Mouse (Mus musculus) liver, adult 2 months (tissue): ENCODE measurements at regions not wholly inside any gene's neighbourhood (a gene's known extent, or its start where the extent isn't known, plus 50 kb on each side); places are given as distances from the start of the nearest gene placed in this dataset.

Experiments used
- DNase-seq: peaks from one replicate; pipeline ENCODE4 v3.0.0-alpha.2; 2011; ENCODE audit warnings: low read depth, low spot score; ENCODE audit errors: extremely low read depth
- H3K27ac ChIP-seq: fragments of 200-500 bp; replicated peaks from 2 replicates; pipeline ENCODE4 v1.5.1; 2012; ENCODE audit warnings: low read depth, mild to moderate bottlenecking, control low read depth, inconsistent platforms, low read length; ENCODE audit not compliant: insufficient read depth
- H3K27me3 ChIP-seq: fragments of 200-500 bp; 2 replicates; pipeline ENCODE4 v1.6.1; 2012; ENCODE audit warnings: mild to moderate bottlenecking, moderate library complexity, low read length, inconsistent platforms; ENCODE audit not compliant: control insufficient read depth, insufficient read depth
- H3K36me3 ChIP-seq: fragments of 200-500 bp; 2 replicates; pipeline ENCODE4 v1.6.1; 2012; ENCODE audit warnings: low read length, inconsistent platforms; ENCODE audit not compliant: control insufficient read depth, insufficient read depth
- H3K4me1 ChIP-seq: fragments of 200-500 bp; 2 replicates; pipeline ENCODE4 v1.6.1; 2011; ENCODE audit warnings: low read length; ENCODE audit not compliant: control insufficient read depth, insufficient read depth
- H3K4me3 ChIP-seq: fragments of 200-500 bp; 2 replicates; pipeline ENCODE4 v1.5.1; 2011; ENCODE audit warnings: low read depth, mild to moderate bottlenecking, control low read depth, low read length, moderate library complexity; ENCODE audit not compliant: insufficient read depth
- H3K79me2 ChIP-seq: fragments of 200-500 bp; 2 replicates; pipeline ENCODE4 v1.6.1; 2012; ENCODE audit warnings: inconsistent platforms, mild to moderate bottlenecking, low read length, moderate library complexity; ENCODE audit not compliant: control insufficient read depth, insufficient read depth
- H3K9ac ChIP-seq: fragments of 200-500 bp; 2 replicates; pipeline ENCODE4 v1.6.1; 2012; ENCODE audit warnings: low read depth, mild to moderate bottlenecking, control low read depth, inconsistent platforms, low read length
- CTCF ChIP-seq: fragments of 200-500 bp; IDR thresholded peaks from 2 replicates; pipeline ENCODE4 v1.5.1; 2011; ENCODE audit warnings: low read depth, low read length, control low read depth
- POLR2A ChIP-seq: fragments of 200-500 bp; IDR thresholded peaks from 2 replicates; pipeline ENCODE4 v1.6.1; 2011; ENCODE audit warnings: low read length, control low read depth; ENCODE audit not compliant: insufficient read depth; ENCODE audit errors: extremely low read depth
- WGBS: fragments of 180-500 bp; shearing (Covaris S2); methylation state at CpG from one replicate; pipeline ENCODE4 v1.1.7; 2018; 5-methylcytosine and 5-hydroxymethylcytosine counted together

DNA sequence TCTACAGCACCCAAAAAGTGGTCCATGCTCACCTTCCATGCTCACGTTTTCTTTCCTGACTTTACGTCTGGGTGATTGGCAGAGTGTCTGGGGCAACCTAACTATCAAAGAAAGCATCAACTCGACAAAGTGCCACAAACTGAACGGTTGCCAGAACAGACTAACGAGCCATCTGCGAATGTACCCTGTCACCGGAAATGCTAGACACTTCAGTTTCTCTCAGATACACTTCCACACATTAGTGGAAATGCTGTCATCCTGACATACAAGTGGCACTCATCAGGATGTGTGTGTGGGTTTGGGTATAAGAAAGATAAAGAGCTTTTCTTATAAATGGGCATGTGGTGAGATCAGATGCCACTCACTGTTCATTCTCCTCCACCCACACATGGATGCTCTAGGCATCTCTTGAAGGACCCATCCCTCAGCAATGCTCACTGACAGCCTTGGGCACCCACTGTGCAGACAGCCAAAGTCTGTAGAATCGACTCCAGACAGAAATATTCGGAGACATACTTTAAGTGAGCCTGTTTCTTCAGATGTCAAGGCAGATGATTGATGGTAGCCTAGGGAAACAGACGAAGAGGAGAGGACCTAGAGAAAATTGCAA, 244.8 kb downstream of the Efnb2 start:
- no peak for DNase-seq
- H3K79me2 ChIP-seq: no peaks in the 10 kb centered on the region
- no peaks in the 10 kb centered on the region for H3K27me3 ChIP-seq
- no peak overlapping the region for H3K4me3 ChIP-seq
- no peaks in the 10 kb centered on the region for H3K36me3 ChIP-seq
- H3K27ac ChIP-seq: no peak overlapping the region
- no peaks in the 10 kb centered on the region for H3K4me1 ChIP-seq
- no peak overlapping the region for H3K9ac ChIP-seq
- WGBS: 78% methylated on average over 10 of the region's 10 CpGs
- TF ChIP-seq CTCF (no peak), POLR2A (no peak)

DNA sequence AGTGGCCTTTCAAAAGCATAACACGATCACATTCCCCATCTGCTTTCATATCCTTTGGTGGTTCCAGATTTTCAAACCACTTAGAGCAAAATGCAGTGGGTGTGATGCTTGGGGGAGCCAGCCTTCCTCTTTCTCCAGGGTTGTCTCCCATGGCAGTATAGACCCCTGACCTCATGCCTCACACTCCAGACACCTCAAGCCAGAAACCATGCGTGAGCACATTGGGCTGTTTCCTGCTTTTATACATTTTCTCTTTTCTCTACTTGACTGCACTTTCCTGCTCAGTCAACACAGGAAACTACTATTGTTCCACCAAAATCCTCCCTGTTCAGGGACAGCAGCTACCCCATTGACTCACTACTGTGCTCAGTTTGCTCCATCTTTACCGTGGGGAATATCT, 253.7 kb downstream of the Efnb2 start:
- WGBS: 82% methylated on average over 3 of the region's 3 CpGs

DNA sequence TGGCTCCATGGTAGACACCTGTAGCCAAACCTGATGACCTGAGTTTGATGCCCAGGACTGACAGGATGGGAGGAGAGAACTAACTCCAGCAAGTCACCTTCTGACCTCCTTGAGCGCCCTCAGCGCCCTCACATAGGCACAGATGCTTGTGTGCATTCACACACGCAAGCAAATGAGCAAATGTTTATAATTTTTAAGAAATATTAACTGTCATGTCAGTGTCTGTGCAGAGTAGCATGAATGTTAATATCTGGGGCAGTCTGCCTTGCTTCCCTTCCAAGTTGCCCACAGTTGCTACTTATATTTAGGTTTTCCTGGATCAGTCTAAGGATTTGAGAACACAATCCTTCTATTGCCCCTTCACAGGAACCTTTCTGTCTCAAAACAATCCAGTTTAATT, 257.6 kb downstream of the Efnb2 start:
- Histone ChIP-seq H3K4me3 (no peak overlapping the region), H3K4me1 (no peaks in the 10 kb centered on the region), H3K36me3 (no peaks in the 10 kb centered on the region), H3K27ac (no peak overlapping the region), H3K9ac (no peak overlapping the region), H3K27me3 (no peaks in the 10 kb centered on the region), H3K79me2 (no peaks in the 10 kb centered on the region)
- no peak for DNase-seq
- 86% methylated on average over 3 of the region's 3 CpGs for WGBS
- no peak for TF ChIP-seq CTCF
- no peak for TF ChIP-seq POLR2A

More for the DNA sequence above, 253.7 kb downstream of the Efnb2 start:
- Histone ChIP-seq H3K27ac (no peak overlapping the region), H3K4me1 (no peaks in the 10 kb centered on the region), H3K4me3 (no peak overlapping the region), H3K79me2 (no peaks in the 10 kb centered on the region), H3K36me3 (no peaks in the 10 kb centered on the region), H3K27me3 (no peaks in the 10 kb centered on the region), H3K9ac (no peak overlapping the region)
- no peak for DNase-seq
- TF ChIP-seq CTCF: no peak
- no peak for TF ChIP-seq POLR2A

DNA sequence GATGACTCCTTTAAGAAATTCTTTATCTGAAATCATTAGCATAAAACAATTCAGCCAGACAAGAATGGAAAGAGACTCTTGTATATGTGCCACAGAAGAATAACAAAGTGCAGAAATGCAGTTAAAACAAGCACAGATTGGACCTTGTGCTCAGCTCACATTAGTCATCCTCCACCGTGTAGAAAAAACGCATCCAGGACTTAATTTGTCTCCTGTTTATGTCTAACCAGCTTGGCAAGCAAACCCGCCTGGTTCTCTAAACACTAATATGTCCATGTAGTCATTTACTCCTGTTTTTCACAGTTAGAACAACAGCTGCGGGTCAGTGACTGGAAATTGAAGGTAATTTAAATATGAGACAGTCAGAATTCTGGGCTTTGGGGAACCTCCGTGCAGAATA, 268.7 kb downstream of the Efnb2 start:
- no peaks in the 10 kb centered on the region for H3K79me2 ChIP-seq
- 71% methylated on average over 5 of the region's 5 CpGs for WGBS
- H3K9ac ChIP-seq: no peak overlapping the region
- H3K27me3 ChIP-seq: no peaks in the 10 kb centered on the region
- H3K4me3 ChIP-seq: no peak overlapping the region
- no peak for DNase-seq
- H3K27ac ChIP-seq: no peak overlapping the region
- TF ChIP-seq CTCF (no peak), POLR2A (no peak)
- no peaks in the 10 kb centered on the region for H3K4me1 ChIP-seq
- H3K36me3 ChIP-seq: no peaks in the 10 kb centered on the region

DNA sequence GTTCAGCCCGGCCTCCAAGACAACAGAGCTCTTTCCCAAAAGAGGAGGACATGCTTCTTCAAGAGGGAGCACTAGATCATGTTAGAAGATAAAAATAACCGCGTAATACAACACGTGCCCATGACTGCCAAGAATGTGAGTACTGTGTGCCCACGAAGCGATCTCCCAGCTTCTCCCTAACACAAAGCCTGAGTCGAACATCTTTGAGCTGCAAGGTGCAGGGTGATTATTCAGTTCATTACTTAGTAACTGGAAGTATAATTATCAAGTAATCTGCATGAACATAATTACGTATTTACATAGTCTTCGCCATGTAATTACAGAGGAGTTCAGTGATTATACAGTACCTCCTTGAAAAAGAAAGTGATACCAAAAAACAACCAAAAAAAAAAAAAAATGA, 269.7 kb downstream of the Efnb2 start:
- Histone ChIP-seq H3K79me2 (no peaks in the 10 kb centered on the region), H3K27me3 (no peaks in the 10 kb centered on the region), H3K27ac (no peak overlapping the region), H3K4me3 (no peak overlapping the region), H3K4me1 (no peaks in the 10 kb centered on the region), H3K36me3 (no peaks in the 10 kb centered on the region), H3K9ac (no peak overlapping the region)
- TF ChIP-seq POLR2A (no peak), CTCF (no peak)
- WGBS: 91% methylated on average over 9 of the region's 9 CpGs
- DNase-seq: no peak

DNA sequence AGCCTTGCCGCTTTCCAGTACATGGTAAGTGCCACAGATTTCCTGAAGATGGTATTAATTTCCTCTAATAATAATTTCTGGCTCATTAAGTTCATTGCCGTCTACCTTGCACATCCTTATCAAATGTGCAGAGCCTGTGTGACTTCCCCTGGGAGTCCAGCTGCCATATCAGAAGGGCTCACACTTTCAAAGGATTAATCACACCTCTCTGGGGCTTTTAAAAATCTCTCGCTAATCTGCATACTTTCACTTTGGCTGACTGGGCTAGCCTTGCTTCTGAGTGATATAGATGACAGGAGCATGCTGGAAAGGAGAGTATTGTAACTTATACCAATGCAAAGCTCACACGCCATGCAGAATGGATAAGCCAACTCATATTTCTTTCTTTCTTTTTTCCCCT, 282.8 kb downstream of the Efnb2 start:
- no peak for DNase-seq
- TF ChIP-seq POLR2A (no peak), CTCF (no peak)
- Histone ChIP-seq H3K79me2 (no peaks in the 10 kb centered on the region), H3K27me3 (no peaks in the 10 kb centered on the region), H3K36me3 (no peaks in the 10 kb centered on the region), H3K4me1 (no peaks in the 10 kb centered on the region), H3K4me3 (no peak overlapping the region), H3K9ac (no peak overlapping the region), H3K27ac (no peak overlapping the region)
- 75% methylated on average over 4 of the region's 4 CpGs for WGBS
